Mouse (Mus musculus) lung, adult 2 months (tissue): Measurements from ENCODE around the gene Frem1.

Experiments used
- CTCF ChIP-seq: fragments of 200-500 bp; IDR thresholded peaks from 2 replicates; pipeline ENCODE4 v1.5.1; 2011; ENCODE audit warnings: mild to moderate bottlenecking, low read length, control low read depth; ENCODE audit not compliant: insufficient read depth
- POLR2A ChIP-seq: fragments of 200-500 bp; IDR thresholded peaks from 2 replicates; pipeline ENCODE4 v1.6.1; 2011; ENCODE audit warnings: low read depth, mild to moderate bottlenecking, control low read depth, low read length, borderline replicate concordance; ENCODE audit errors: extremely low read depth

- TF ChIP-seq CTCF (no peak), POLR2A (no peak)
Observed at GRCm38 (mm10) chr4:82953992-82954391, 98.1 kb downstream of the Frem1 start.
